Mouse (Mus musculus): ENCODE data around the gene Gm4969.
A peak's percentile ranks its signal among the peaks of the same experiment; 100 is the strongest.
"Not testable (repeated sequence)": the region's sequence is repeated elsewhere in the genome, so short reads cannot be mapped to it uniquely, and the experiment has no call there.

Gene Gm4969

DNA sequence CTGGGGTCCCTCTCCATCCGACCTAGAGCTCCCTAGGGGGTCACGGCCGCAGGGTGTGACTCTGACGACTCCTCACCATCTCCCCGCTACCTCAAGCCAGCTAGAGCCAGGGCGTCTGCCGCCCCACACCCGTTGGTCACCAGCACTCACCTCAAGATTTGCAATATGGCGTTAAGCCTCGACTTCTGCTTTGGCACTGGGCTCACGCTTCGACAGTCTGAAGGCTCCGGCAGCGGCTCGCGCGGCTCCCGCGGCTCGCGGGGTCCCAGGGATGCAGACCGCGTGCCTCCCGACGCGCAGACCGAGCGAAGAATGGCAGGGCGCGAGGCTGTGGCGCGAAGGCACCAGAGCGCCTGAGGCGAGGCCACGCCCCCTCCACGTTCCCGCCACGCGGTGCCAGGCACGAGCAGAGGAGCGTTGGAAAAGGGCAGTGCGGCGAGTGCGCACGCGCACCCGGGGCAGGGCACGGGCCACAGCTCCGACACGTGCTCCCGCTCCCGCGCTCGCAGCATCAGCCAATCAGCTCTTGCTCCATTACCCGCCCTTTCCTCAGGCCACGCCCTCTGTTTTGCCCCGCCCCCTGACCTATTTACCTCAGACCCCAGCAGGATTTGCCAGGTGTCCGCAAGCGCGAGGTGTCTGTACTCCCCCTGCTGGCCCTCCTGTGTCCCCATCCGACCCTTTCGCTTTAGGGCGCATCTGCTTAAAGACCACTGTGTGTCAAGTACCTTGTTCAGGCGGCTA lies at the start of gene Gm4969:
TSS of gene Gm4969 (minus strand) at position 341 of the 744 bp plus-strand sequence.
- peak; percentile 67 for DNase-seq (ENCODE audit: extremely low spot score, low spot score)

DNA sequence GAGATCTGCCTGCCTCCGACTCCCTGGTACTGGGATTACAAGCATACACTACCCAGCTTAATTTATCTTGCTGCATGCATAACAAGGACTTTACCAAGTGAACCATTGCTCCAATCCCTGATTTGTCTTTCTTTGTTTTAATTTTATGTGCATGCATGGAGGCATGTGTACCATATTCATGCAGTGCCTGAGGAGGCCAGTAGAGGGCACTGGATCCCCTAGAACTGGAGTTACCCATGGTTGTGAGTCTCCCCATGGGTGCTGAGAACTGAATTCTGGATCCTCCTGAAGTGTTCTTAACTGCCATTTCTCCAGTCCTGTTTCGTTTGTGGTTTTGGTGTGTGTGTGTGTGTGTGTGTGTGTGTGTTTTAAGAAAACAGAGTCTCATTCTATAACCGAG lies 48.8 kb upstream of the Gm4969 start:
- DNase-seq (ENCODE audit: extremely low spot score, low spot score), result no peak

DNA sequence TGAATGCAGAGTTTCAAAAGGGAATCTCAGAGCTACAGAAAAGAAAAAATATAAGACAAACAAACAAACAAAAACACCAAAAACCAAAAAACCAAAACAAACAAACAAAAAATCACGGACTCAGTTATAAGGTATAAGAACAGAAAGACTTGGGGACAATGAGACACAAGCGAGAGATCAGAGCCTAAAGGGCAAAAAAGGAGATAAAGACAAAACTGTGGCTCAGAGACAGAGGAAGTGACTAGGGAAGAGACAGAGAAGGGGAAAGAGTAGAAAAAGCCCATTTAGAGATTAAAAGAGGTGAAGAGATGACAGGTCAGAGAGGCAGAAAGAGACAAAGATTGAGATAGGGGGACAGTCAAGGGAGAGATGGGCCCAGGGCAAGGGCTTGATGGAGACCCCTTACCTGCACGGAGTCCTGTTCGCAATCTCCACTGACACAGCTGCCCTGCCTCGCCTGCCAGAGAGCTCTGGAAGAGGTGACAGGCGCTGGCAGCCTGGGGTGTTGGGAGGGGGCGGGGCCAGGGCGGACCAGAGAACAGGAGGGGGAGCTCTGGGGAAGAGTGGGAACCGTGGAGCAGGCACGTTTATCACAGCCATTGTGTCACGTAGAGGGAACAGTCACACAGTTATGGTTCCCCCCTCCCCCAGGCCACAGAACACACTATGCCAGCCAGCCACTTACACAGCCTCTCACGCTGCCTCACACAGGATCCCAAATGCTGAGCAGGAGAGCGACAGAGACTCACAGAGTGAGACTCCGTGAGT lies 47.7 kb upstream of the Gm4969 start, which contains the start of gene Gipr:
TSS of gene Gipr (minus strand) at position 472 of the 768 bp plus-strand sequence.
- DNase-seq (ENCODE audit: extremely low spot score, low spot score), result no peak

DNA sequence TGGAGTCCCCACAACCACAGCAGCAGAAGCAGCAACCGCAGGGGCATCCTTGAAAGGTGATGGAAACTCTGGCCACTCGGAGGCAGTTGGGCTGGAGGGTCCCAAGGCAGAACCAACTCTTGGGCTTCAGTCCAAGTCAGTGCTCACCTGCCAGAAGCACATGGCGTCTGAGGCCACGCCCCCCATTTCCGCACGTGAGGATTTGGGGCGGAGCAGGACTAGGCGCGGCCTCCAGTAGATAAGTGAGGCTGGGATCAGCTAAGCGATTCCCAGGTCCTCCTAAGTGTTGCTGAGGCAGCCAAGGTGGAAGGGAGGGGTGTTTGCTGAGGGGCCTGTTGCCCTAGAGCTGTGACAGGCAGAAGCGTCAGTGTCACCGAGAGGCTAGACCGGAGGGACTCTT lies 46.8 kb upstream of the Gm4969 start:
- DNase-seq (ENCODE audit: extremely low spot score, low spot score), result no peak

DNA sequence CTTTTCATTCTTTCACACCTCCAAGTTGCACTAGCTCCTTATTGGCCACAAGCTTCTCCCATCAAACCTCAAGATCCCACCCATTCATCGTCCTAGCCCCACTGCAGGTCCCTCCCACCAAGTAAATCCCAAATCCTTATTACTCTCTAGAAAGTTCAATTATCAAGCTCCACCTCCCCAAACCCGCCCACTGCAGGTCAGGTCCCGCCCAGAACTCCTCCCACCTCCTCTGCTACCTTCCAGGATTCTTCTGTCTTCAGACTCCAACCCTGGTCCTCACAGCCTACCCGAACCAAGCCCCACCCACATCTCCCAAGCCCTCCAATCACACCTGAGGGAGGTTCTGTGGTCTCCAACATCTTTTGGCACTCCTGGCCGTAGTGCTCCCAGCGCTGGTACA lies 46.0 kb upstream of the Gm4969 start:
- no peak for DNase-seq (ENCODE audit: extremely low spot score, low spot score)

DNA sequence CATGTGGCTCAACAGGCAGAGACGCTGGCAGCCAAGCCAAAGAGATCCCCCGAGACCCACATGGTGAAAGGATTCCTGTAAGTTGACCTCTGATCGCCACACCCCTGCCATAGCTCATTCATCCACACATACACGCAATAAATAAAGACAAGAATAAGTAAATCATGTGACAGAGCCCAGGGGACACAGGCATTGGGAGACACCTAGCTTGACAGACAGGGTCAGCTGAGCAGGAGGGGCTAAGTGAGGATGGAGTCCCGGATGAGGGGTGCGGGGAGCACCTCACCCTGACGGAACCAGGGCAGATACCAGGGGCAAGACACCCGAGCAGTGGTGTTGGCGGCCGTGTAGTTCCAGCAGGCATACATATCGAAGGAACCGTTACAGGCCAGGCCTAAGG lies 45.6 kb upstream of the Gm4969 start:
- DNase-seq (ENCODE audit: extremely low spot score, low spot score), result no peak

DNA sequence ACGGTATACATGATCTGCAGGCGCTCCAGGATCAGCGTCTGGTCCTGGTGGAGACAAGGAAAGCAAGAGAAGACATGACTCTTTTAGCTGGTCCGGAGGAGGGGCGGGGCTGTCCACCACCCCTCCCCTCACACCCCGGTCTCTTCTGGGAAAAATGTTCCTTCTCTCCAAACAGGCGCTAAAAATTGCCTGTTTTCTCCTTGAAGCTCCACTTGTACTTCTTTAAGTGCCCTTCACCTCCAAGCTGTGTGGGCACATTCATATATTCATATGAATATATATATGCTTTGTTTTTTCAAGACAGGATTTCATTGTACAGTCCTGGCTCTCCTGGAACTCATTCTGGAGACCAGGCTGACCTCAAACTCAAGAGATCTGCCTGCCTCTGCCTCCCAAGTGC lies 44.8 kb upstream of the Gm4969 start:
- DNase-seq (ENCODE audit: extremely low spot score, low spot score), result no peak

DNA sequence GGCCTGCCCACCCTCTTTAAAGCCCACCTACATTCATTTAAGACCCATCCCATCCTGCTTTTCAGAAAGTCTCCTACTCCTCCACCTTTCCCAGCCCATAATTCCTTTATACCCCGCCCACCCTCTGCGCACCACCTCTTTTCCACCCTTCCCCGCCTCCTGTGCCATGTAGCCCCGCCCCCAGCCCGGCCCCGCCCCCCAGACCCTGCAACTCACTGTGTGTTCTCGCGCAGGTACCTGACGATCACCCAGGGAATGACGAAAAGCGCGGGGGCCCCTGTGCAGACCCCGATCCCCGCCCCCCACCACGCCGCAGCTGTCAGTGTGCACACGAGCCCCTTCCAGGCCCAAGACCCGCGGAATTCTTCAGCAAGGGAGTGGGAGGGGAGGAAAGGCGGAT lies 41.9 kb upstream of the Gm4969 start:
- peak; percentile 55 for DNase-seq (ENCODE audit: extremely low spot score, low spot score)

DNA sequence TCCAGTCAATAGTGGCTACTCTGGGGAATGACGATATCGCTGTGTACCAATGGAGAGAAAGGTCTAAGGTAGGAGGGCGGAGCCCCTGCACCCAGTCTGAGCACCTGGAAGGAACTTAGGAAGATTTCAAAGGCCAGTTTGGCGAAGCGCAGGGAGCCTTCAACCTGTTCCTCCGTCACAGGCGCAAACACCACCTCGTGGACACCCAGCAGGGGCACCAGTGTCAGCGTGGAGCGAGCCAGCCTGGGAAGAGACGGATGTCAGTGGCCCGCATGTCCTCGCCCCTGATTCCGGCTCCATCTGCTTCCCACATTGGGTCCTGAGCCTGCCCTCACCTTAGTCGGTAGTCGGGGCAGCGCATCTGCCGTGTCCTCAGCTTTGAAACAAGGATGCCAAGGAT lies 41.2 kb upstream of the Gm4969 start:
- no peak for DNase-seq (ENCODE audit: extremely low spot score, low spot score)

DNA sequence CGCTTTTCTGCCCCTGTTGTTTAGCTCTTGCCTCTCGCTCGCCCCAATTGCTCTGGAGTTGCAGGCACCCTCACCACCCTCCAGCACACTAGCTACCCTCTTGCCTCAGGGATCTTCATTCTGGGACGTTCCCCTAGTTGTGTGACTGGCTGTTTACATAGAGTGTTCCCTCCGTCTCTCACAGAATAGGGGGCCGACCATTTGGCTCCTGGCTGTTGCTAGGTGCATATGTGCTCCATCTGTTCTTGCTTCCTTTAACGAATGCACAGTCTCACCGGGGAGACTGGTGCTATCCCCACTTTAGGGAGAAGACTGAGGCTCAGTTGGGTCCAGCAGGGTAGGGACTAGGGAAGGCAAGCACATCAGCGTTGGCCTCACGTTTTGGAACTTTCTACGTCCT lies 40.4 kb upstream of the Gm4969 start:
- no peak for DNase-seq (ENCODE audit: extremely low spot score, low spot score)

DNA sequence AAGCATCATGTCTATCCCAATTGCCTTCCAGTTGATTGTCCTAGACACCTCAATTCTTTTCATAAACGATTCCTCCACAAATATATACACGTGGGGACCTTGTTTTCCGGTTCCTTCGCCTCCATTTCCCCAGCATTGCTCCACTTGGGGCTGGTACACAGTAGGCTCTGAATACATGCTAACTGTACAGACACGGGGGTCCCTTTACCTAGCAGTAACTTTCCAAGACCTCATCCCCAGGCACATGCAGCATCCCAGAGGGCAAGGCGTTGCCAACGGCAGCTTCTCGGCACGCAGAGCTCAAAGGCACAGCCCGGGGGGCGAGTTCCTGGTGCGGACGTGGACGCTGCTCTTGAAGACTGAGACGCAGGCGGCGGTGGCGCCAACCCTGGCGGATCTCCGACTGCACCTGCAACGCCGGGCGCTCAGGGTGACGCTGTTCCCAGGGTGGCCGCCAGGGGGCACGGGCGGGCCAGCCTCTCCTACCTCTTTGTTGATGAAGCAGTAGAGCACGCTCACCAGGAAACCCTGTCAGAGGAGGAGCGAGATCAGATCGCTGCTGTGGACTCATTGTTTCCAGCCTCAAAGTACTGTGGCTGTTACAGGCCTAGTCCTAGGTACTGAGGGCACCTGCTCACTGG lies 39.1 kb upstream of the Gm4969 start:
- peak; percentile 96 for DNase-seq (ENCODE audit: extremely low spot score, low spot score)

DNA sequence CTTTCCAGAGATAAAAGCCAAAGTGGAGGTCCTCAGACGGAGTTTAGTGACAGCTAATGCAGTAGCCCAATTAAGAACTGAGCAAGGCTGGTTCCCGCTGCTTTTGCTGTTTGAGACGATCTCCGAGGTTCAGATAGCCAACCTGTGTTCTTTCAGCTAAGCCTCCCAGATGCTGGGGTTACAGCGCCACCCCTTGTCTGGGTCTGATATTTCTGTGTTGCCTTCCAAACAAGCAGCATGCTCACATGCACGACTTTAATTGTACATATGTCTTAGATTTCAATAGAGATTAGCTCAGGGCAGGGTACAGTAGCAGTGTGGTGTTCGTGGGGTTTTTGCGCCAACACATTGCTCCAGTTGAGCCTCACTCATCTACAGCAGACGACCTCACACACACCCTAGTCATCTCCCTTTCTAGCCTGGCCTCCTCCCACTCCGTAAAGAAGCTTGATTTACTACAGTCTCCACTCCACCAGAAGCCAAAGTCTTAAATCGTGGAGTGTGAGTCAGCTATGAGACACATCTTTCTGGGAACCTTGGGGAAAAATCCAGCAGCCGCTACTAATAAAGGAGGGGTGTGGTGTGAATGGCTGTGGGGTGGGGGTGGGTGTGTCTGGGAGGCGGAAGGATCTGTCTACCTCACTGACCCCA lies 37.8 kb upstream of the Gm4969 start:
- DNase-seq (ENCODE audit: extremely low spot score, low spot score), result no peak

DNA sequence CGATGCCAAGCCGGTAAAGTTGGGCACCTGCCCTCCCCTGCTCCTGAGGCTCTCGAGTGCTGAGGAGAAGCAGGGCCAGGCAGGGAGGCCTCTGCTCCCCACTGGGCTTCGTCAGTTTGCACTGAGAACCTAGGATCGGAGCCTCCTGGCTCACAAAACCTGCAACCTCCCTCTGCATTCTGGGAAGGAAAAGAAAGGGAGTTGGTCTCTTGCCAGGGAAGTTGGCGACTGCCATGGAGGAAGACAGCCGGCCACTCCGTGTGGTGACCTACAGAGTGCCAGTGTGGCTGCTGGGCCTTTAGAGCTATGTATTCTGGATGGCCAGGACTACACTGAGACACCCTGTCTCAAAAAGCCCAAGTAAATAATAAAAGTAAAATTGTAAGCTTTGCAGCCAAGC lies 36.6 kb upstream of the Gm4969 start:
- DNase-seq (ENCODE audit: extremely low spot score, low spot score), result no peak

DNA sequence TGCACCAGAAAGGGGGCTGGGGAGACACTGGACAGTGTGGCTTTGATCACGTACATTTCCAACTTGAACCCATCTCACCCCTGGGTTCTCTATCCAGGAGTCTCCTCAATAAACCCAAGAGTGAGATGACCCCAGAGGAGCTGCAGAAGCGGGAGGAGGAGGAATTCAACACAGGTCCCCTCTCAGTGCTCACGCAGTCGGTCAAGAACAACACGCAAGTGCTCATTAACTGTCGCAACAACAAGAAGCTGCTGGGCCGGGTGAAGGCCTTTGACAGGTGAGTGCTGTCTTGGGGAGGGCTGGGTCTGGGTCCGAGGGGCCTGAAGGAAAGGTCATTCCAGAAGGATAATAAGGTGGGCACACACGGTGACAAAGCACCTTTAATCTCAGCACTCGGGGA lies 33.0 kb upstream of the Gm4969 start:
- DNase-seq (ENCODE audit: extremely low spot score, low spot score), result not testable (repeated sequence)

DNA sequence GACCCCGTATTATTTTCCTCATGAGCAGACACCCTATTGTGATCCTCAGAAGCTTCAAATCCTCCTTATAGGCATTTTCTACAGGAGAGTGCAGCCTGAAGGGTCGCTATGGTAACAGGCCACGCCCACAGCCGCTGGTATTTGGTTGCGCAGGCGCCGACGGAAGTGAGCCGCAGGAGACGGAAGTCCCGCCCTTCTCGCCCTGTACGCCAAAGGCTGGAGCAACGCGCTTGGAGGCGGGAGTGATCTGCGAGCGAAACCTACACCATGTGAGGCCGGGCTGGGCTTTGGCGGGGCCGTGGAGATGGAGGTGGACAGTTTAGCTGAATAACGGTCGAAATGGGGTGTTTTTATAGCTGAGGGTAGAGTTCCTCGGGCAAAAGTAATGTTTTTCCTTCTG lies 31.5 kb upstream of the Gm4969 start, which contains the start of gene Snrpd2:
TSS of gene Snrpd2 (plus strand) at position 97 of the 400 bp plus-strand sequence.
- DNase-seq (ENCODE audit: extremely low spot score, low spot score), result peak; percentile 100

DNA sequence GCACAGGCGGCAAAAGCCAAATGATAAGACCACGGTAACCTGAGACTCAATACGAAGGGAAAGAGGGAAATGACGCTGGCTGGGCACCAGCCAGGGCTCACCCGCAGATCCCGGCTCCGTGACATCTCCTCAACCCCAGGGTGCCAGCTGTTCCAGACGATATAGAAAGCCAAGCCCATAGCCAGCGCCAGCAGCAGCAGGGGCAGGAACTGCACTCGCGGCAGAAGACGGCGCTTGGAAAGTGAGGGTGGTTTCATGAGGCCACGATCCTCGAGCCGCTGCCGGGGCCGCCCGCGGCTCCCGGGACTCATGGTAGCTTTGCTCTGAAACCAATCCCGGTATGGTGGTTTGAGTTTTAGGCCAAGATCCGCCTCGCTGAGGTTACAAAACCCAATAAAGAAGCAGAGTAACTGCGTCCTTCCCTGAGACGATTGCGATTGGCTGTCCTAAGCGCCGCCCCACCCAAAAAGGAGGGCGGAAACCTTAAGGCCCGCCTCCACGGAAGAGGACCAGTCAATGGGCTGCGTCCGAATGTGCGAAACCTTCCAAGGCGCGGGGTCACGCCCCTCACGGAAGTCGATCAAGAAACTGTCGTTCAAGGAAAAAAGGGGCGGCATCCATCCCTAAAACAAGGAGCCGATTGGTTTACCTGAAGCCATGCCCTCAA lies 30.8 kb upstream of the Gm4969 start, which contains the start of gene Qpctl:
TSS of gene Qpctl (minus strand) at position 417 of the 667 bp plus-strand sequence.
- DNase-seq (ENCODE audit: extremely low spot score, low spot score), result peak; percentile 94

DNA sequence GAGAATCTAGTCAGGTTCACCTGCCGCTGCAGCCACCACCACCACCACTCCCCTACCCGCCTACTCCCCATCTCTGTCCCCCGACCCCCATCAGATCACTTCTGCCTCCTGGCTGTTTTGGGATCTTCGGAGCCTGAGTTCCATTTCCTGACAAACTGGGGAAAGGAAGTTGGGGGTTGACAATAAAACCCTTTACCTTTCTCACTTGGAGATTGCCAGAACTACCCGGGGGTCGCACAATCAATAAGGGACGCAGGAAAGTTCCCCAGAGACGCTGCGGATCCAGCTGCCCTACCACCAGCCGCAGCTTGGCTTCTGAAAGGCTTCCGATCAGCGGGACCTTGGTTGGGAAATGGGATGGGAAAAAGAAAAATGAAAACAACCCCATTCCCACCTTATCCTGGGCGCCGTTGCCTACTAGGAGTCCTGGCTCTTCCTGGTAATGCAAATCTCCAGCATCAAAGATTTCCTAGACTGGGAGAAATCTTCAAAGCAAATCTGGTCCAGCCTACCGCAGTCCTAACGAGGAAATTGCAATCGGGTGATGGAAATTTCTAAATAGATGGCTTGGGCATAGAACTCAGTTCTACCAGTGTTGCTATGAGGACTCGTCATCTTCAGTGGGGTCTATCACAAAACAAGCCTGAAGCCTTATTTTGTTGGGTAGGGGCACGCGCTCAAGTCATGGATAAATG lies 30.2 kb upstream of the Gm4969 start:
- no peak for DNase-seq (ENCODE audit: extremely low spot score, low spot score)

DNA sequence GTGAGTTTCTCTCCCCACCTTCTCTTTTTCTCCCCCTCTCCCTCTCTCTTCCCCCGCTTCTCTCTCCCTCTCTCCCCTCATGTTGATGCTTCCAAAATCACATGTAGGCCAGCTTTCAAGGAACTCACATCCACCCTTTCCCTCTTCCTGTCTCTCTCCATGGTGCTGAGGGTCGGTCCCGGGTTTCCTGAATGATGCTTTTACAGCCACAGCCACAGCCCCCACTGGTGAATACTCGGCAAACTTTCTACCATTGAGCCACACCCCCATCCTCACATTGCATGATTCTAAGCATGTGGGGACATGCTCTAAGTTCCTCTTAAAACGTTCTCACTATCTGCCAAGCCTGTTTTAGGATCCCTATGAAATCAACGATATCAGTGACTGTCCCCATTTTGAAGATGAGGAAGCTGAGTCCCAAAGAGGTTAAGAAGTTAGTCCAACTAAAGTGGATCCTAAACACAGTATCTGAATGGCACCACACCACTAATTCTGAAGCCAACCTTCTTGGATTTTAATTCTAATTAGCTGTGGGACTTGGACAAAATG lies 29.4 kb upstream of the Gm4969 start:
- DNase-seq (ENCODE audit: extremely low spot score, low spot score), result no peak

DNA sequence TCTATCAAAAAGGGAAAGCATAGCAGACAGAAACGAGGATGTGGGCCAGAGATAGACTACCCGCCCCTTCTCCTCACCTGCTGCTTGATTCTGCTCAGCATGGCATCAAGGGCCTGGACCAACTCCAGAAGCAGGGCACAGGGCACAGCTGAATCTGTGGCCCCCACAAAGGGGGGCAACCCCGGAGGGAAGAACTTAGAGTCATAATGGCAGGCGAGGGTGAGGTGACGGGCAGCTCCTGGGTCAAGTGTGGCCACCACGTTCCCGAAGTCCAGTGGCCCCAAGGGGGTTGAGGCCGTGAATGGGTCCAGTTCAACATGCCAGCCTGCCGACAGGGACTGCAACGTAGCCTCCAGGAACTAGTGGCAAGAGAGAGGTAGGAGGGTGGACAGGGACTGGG lies 28.6 kb upstream of the Gm4969 start:
- no peak for DNase-seq (ENCODE audit: extremely low spot score, low spot score)

DNA sequence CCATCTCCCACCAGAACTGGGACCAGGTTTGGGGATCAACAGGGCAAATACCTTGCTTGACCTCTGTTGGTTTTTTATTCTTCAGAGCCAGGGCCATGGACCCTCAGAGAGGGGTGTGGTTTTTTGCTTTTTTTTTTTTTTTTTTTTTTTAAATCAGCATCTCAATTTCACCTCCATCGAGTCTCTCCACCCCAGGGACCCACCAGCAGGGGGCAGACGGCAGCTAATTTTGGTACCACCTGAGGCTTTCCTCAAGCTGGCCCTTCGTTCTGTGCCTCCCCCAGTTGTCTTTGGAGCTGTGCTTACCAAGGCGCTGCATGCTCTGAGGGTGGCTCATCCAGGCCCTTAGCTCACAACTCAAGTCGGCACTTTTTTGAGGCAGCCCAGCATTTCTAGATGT lies 19.2 kb upstream of the Gm4969 start:
- DNase-seq (ENCODE audit: extremely low spot score, low spot score), result no peak
